Mouse (Mus musculus): ENCODE results near the gene Ptprn2. TPM values are rescaled to one million over a fixed set of nuclear protein-coding genes. Genes with fewer than 3 reads are reported as not detected.
"Not testable (repeated sequence)": the region's sequence is repeated elsewhere in the genome, so short reads cannot be mapped to it uniquely, and the experiment has no call there.

Gene Ptprn2
- polyA plus RNA-seq, 1 experiment from 2014 or later, result 0.30 TPM

GRCm38 (mm10) chr12:116484991-116485390 is 529 bp upstream of the Ptprn2 start:
- no peak overlapping the region for H3K4me3 ChIP-seq (ENCODE audit: low read depth, low read length)
- no peaks in the 10 kb centered on the region; the same call in 1 of the 2 replicates for H3K4me1 ChIP-seq (ENCODE audit: insufficient read depth)
- H3K27ac ChIP-seq (ENCODE audit: low read depth), result no peak overlapping the region
- H3K36me3 ChIP-seq (ENCODE audit: insufficient read depth), result no peaks in the 10 kb centered on the region
- H3K9ac ChIP-seq, result no peak overlapping the region
- no peak for DNase-seq
- WGBS, result 71% methylated on average over 8 of the region's 8 CpGs
- TF ChIP-seq CTCF (IDR thresholded peaks at IDR 0.05; ENCODE audit: low read depth), result no peak
- H3K4me2 ChIP-seq, result peak overlapping the region; percentile 89
- H3K9me3 ChIP-seq (ENCODE audit: low read depth, low read length), result no peaks in the 10 kb centered on the region
- no peak for ATAC-seq (ENCODE audit: insufficient read depth)
- H3K27me3 ChIP-seq (ENCODE audit: insufficient read depth, low read length), result peaks cover 12% of the 10 kb centered on the region

GRCm38 (mm10) chr12:116486404-116486730 is 847 bp downstream of the Ptprn2 start:
- DNase-seq (no peak), ATAC-seq (ENCODE audit: insufficient read depth) (no peak)
- Histone ChIP-seq H3K4me3 (ENCODE audit: low read depth, low read length) (peak overlapping the region; percentile 46), H3K27me3 (ENCODE audit: insufficient read depth, low read length) (peaks cover 12% of the 10 kb centered on the region), H3K4me1 (ENCODE audit: insufficient read depth) (no peaks in the 10 kb centered on the region; the same call in 1 of the 2 replicates), H3K9ac (no peak overlapping the region), H3K9me3 (ENCODE audit: low read depth, low read length) (no peaks in the 10 kb centered on the region), H3K36me3 (ENCODE audit: insufficient read depth) (no peaks in the 10 kb centered on the region), H3K27ac (ENCODE audit: low read depth) (no peak overlapping the region), H3K4me2 (peak overlapping the region; percentile 89)
- WGBS, result 2% methylated on average over 10 of the region's 10 CpGs
- TF ChIP-seq CTCF (IDR thresholded peaks at IDR 0.05; ENCODE audit: low read depth), result no peak

- DNase-seq (no peak), ATAC-seq (ENCODE audit: insufficient read depth) (no peak)
- Histone ChIP-seq H3K4me2 (no peak overlapping the region), H3K4me1 (ENCODE audit: insufficient read depth) (no peaks in the 10 kb centered on the region; the same call in 1 of the 2 replicates), H3K36me3 (ENCODE audit: insufficient read depth) (no peaks in the 10 kb centered on the region), H3K9me3 (ENCODE audit: low read depth, low read length) (no peaks in the 10 kb centered on the region), H3K27ac (ENCODE audit: low read depth) (no peak overlapping the region), H3K9ac (no peak overlapping the region), H3K4me3 (ENCODE audit: low read depth, low read length) (no peak overlapping the region), H3K27me3 (ENCODE audit: insufficient read depth, low read length) (peaks cover 12% of the 10 kb centered on the region)
- no peak for TF ChIP-seq CTCF (IDR thresholded peaks at IDR 0.05; ENCODE audit: low read depth)
- WGBS, result 55% methylated on average over 8 of the region's 8 CpGs
Measured at GRCm38 (mm10) chr12:116488836-116489235, 3.3 kb downstream of the Ptprn2 start.

GRCm38 (mm10) chr12:116490575-116491356 is 5.2 kb downstream of the Ptprn2 start:
- 60% methylated on average over 5 of the region's 5 CpGs for WGBS

GRCm38 (mm10) chr12:116498666-116499065 is 13.1 kb downstream of the Ptprn2 start:
- no peaks in the 10 kb centered on the region for H3K9me3 ChIP-seq (ENCODE audit: low read depth, low read length)
- H3K4me2 ChIP-seq, result no peak overlapping the region
- no peaks in the 10 kb centered on the region for H3K27me3 ChIP-seq (ENCODE audit: insufficient read depth, low read length)
- no peak overlapping the region for H3K27ac ChIP-seq (ENCODE audit: low read depth)
- H3K4me1 ChIP-seq (ENCODE audit: insufficient read depth), result no peaks in the 10 kb centered on the region
- H3K9ac ChIP-seq, result no peak overlapping the region
- TF ChIP-seq CTCF (IDR thresholded peaks at IDR 0.05; ENCODE audit: low read depth), result no peak
- H3K36me3 ChIP-seq (ENCODE audit: insufficient read depth), result no peaks in the 10 kb centered on the region
- H3K4me3 ChIP-seq (ENCODE audit: low read depth, low read length), result no peak overlapping the region
- DNase-seq (no peak), ATAC-seq (ENCODE audit: insufficient read depth) (no peak)

More at GRCm38 (mm10) chr12:116490575-116491356, 5.2 kb downstream of the Ptprn2 start:
- Histone ChIP-seq H3K4me3 (ENCODE audit: low read depth, low read length) (no peak overlapping the region), H3K36me3 (ENCODE audit: insufficient read depth) (no peaks in the 10 kb centered on the region), H3K27ac (ENCODE audit: low read depth) (no peak overlapping the region), H3K4me1 (ENCODE audit: insufficient read depth) (no peaks in the 10 kb centered on the region; the same call in 1 of the 2 replicates), H3K27me3 (ENCODE audit: insufficient read depth, low read length) (peaks cover 11% of the 10 kb centered on the region), H3K9me3 (ENCODE audit: low read depth, low read length) (no peaks in the 10 kb centered on the region), H3K4me2 (no peak overlapping the region), H3K9ac (no peak overlapping the region)
- ATAC-seq (ENCODE audit: insufficient read depth) (no peak), DNase-seq (no peak)
- no peak for TF ChIP-seq CTCF (IDR thresholded peaks at IDR 0.05; ENCODE audit: low read depth)

GRCm38 (mm10) chr12:116500652-116501051 is 15.1 kb downstream of the Ptprn2 start:
- Histone ChIP-seq H3K9me3 (ENCODE audit: low read depth, low read length) (no peaks in the 10 kb centered on the region), H3K9ac (no peak overlapping the region), H3K4me3 (ENCODE audit: low read depth, low read length) (no peak overlapping the region), H3K36me3 (ENCODE audit: insufficient read depth) (no peaks in the 10 kb centered on the region), H3K27me3 (ENCODE audit: insufficient read depth, low read length) (no peaks in the 10 kb centered on the region), H3K4me2 (no peak overlapping the region), H3K27ac (ENCODE audit: low read depth) (no peak overlapping the region), H3K4me1 (ENCODE audit: insufficient read depth) (no peaks in the 10 kb centered on the region)
- no peak for TF ChIP-seq CTCF (IDR thresholded peaks at IDR 0.05; ENCODE audit: low read depth)
- no peak for ATAC-seq (ENCODE audit: insufficient read depth)
- 78% methylated on average over 11 of the region's 11 CpGs for WGBS
- no peak for DNase-seq

GRCm38 (mm10) chr12:116512482-116512881 is 27.0 kb downstream of the Ptprn2 start:
- WGBS, result 73% methylated on average over 1 of the region's 1 CpGs
- H3K4me2 ChIP-seq, result no peak overlapping the region
- TF ChIP-seq CTCF (IDR thresholded peaks at IDR 0.05; ENCODE audit: low read depth), result no peak
- no peak overlapping the region for H3K27ac ChIP-seq (ENCODE audit: low read depth)
- no peaks in the 10 kb centered on the region for H3K36me3 ChIP-seq (ENCODE audit: insufficient read depth)
- DNase-seq, result no peak
- no peaks in the 10 kb centered on the region for H3K27me3 ChIP-seq (ENCODE audit: insufficient read depth, low read length)
- H3K9ac ChIP-seq, result no peak overlapping the region
- ATAC-seq (ENCODE audit: insufficient read depth), result no peak
- no peak overlapping the region for H3K4me3 ChIP-seq (ENCODE audit: low read depth, low read length)
- H3K4me1 ChIP-seq (ENCODE audit: insufficient read depth), result no peaks in the 10 kb centered on the region
- H3K9me3 ChIP-seq (ENCODE audit: low read depth, low read length), result no peaks in the 10 kb centered on the region

GRCm38 (mm10) chr12:116513788-116514187 is 28.3 kb downstream of the Ptprn2 start:
- not testable (repeated sequence) for H3K4me1 ChIP-seq (ENCODE audit: insufficient read depth); H3K9me3 ChIP-seq (ENCODE audit: low read depth, low read length); ATAC-seq (ENCODE audit: insufficient read depth); H3K36me3 ChIP-seq (ENCODE audit: insufficient read depth); DNase-seq; H3K27me3 ChIP-seq (ENCODE audit: insufficient read depth, low read length); H3K27ac ChIP-seq (ENCODE audit: low read depth); H3K9ac ChIP-seq; H3K4me2 ChIP-seq; H3K4me3 ChIP-seq (ENCODE audit: low read depth, low read length)
- 71% methylated on average over 2 of the region's 2 CpGs for WGBS

Measured in lung, embryonic 14.5 days (tissue).